Mouse (Mus musculus) embryonic fibroblast, embryonic 13.5 days (primary cell): ENCODE data around the gene Nanos3. TPM values are rescaled to one million over a fixed set of nuclear protein-coding genes. Genes with fewer than 3 reads are reported as not detected.
A peak's percentile ranks its signal among the peaks of the same experiment; 100 is the strongest.

ENCODE experiments used
- H3K27ac ChIP-seq: 2 replicates; pipeline ENCODE4 v1.5.1; 2012; ENCODE audit warnings: low read length, control low read depth, inconsistent platforms; ENCODE audit not compliant: insufficient read depth
- H3K4me1 ChIP-seq: 2 replicates; pipeline ENCODE4 v1.6.1; 2011; ENCODE audit warnings: low read length; ENCODE audit not compliant: control insufficient read depth, insufficient read depth
- H3K4me3 ChIP-seq: 2 replicates; pipeline ENCODE4 v1.5.1; 2011; ENCODE audit warnings: mild to moderate bottlenecking, control low read depth, low read length; ENCODE audit not compliant: insufficient read depth
- CTCF ChIP-seq: IDR thresholded peaks from 2 replicates; pipeline ENCODE4 v1.5.1; 2011; ENCODE audit warnings: mild to moderate bottlenecking, control low read depth, low read length, moderate library complexity, borderline replicate concordance; ENCODE audit not compliant: insufficient read depth
- POLR2A ChIP-seq: IDR thresholded peaks from 2 replicates; pipeline ENCODE4 v1.6.1; 2011; ENCODE audit warnings: low read depth, mild to moderate bottlenecking, control low read depth, low read length, moderate library complexity
- polyA plus RNA-seq: library from polyadenylated mRNA; stranded (reverse); fragments of >200 nt; gene quantifications from 2 replicates; pipeline ENCODE4 v1.2.4, GENCODE M21; 2011; ENCODE audit warnings: low read depth; ENCODE audit not compliant: missing spikeins, insufficient read length

Gene Nanos3
- polyA plus RNA-seq, 1 experiment = not detected

- TF ChIP-seq CTCF = no peak
- TF ChIP-seq POLR2A = no peak
- Histone ChIP-seq H3K4me3 (no peak overlapping the region), H3K4me1 (no peaks in the 10 kb centered on the region), H3K27ac (no peak overlapping the region)
These were observed 44.2 kb downstream of the Nanos3 start for GRCm38 (mm10) chr8:84140838-84141237.

- no peak overlapping the region for H3K27ac ChIP-seq
- H3K4me1 ChIP-seq = no peaks in the 10 kb centered on the region
- TF ChIP-seq POLR2A (no peak), CTCF (no peak)
These were observed 47.2 kb downstream of the Nanos3 start for GRCm38 (mm10) chr8:84137848-84138247.

GRCm38 (mm10) chr8:84132225-84132624 lies 52.8 kb downstream of the Nanos3 start:
- H3K4me1 ChIP-seq = no peaks in the 10 kb centered on the region
- H3K4me3 ChIP-seq = no peak overlapping the region
- TF ChIP-seq POLR2A = no peak
- no peak for TF ChIP-seq CTCF
- no peak overlapping the region for H3K27ac ChIP-seq

More at GRCm38 (mm10) chr8:84137848-84138247, 47.2 kb downstream of the Nanos3 start:
- H3K4me3 ChIP-seq = no peak overlapping the region

GRCm38 (mm10) chr8:84130806-84131205 lies 54.2 kb downstream of the Nanos3 start:
- Histone ChIP-seq H3K4me1 (peaks cover 6% of the 10 kb centered on the region; the same call in 1 of the 2 replicates), H3K4me3 (no peak overlapping the region), H3K27ac (no peak overlapping the region)
- TF ChIP-seq POLR2A (no peak), CTCF (no peak)

- Histone ChIP-seq H3K27ac (no peak overlapping the region), H3K4me3 (no peak overlapping the region)
- no peak for TF ChIP-seq POLR2A
- no peak for TF ChIP-seq CTCF
These were observed 56.7 kb downstream of the Nanos3 start for GRCm38 (mm10) chr8:84128277-84128676.

GRCm38 (mm10) chr8:84127202-84127901 lies 57.7 kb downstream of the Nanos3 start:
- no peak for TF ChIP-seq CTCF
- no peak for TF ChIP-seq POLR2A
- Histone ChIP-seq H3K27ac (no peak overlapping the region), H3K4me3 (no peak overlapping the region), H3K4me1 (peaks cover 10% of the 10 kb centered on the region)

More at GRCm38 (mm10) chr8:84128277-84128676, 56.7 kb downstream of the Nanos3 start:
- peaks cover 10% of the 10 kb centered on the region for H3K4me1 ChIP-seq

GRCm38 (mm10) chr8:84126742-84127141 lies 58.3 kb downstream of the Nanos3 start:
- Histone ChIP-seq H3K4me1 (peaks cover 10% of the 10 kb centered on the region), H3K4me3 (no peak overlapping the region), H3K27ac (no peak overlapping the region)
- no peak for TF ChIP-seq POLR2A

GRCm38 (mm10) chr8:84125656-84126055 lies 59.4 kb downstream of the Nanos3 start, which contains the start of gene Podnl1:
Gene Podnl1, plus strand, starts transcription at chr8:84125989.
- no peak within 1 kb of the TSS for H3K4me3 ChIP-seq
- peaks cover 10% of the 10 kb centered on the region for H3K4me1 ChIP-seq
- H3K27ac ChIP-seq = peak within 1 kb of the TSS; percentile 66
- TF ChIP-seq CTCF (no peak), POLR2A (peak; percentile 45; the same call in 1 of the 2 replicates)

Other genes with a start within 250 kb of the Nanos3 start
- gene Gm10644, start 230.0 kb downstream of the Nanos3 start, polyA plus RNA-seq = not detected in 2 replicates
- 16.6 and 17.2 TPM in 2 replicates for gene Asf1b, start 229.7 kb downstream of the Nanos3 start, polyA plus RNA-seq
- gene Prkaca, start 212.2 kb downstream of the Nanos3 start, polyA plus RNA-seq = 104 and 122 TPM in 2 replicates
- gene Samd1, start 187.5 kb downstream of the Nanos3 start, polyA plus RNA-seq = 38.1 and 47.9 TPM in 2 replicates
- gene 1700067K01Rik, start 183.7 kb downstream of the Nanos3 start, polyA plus RNA-seq = not detected in 2 replicates
- not detected in 2 replicates for gene 2210011C24Rik, start 173.0 kb downstream of the Nanos3 start, polyA plus RNA-seq
- gene Palm3, start 163.7 kb downstream of the Nanos3 start, polyA plus RNA-seq = 0.73 and 0.91 TPM in 2 replicates
- 1.1 and 1.5 TPM in 2 replicates for gene Il27ra, start 142.6 kb downstream of the Nanos3 start, polyA plus RNA-seq
- not detected in 2 replicates for gene Rln3, start 140.2 kb downstream of the Nanos3 start, polyA plus RNA-seq
- gene Gm10643, start 120.1 kb downstream of the Nanos3 start, polyA plus RNA-seq = 1.7 and 2.0 TPM in 2 replicates
- 11.5 and 12.6 TPM in 2 replicates for gene Rfx1, start 118.4 kb downstream of the Nanos3 start, polyA plus RNA-seq
- 19.7 and 20.4 TPM in 2 replicates for gene Dcaf15, start 80.4 kb downstream of the Nanos3 start, polyA plus RNA-seq
- 3.2 and 5.8 TPM in 2 replicates for gene Podnl1, start 59.2 kb downstream of the Nanos3 start, polyA plus RNA-seq
- 17.7 and 20.0 TPM in 2 replicates for gene Cc2d1a, start 37.3 kb downstream of the Nanos3 start, polyA plus RNA-seq
- gene 4930432K21Rik, start 37.2 kb downstream of the Nanos3 start, polyA plus RNA-seq = 0.48 and 0.95 TPM in 2 replicates
- 7.3 and 10.9 TPM in 2 replicates for gene Zswim4, start 51.8 kb upstream of the Nanos3 start, polyA plus RNA-seq
- 98.2 and 104 TPM in 2 replicates for gene D8Ertd738e, start 64.5 kb upstream of the Nanos3 start, polyA plus RNA-seq
- gene Mri1, start 72.1 kb upstream of the Nanos3 start, polyA plus RNA-seq = 16.7 and 25.1 TPM in 2 replicates
- 12.0 and 12.1 TPM in 2 replicates for gene Ccdc130, start 85.2 kb upstream of the Nanos3 start, polyA plus RNA-seq
- 7.2 and 8.8 TPM in 2 replicates for gene Cacna1a, start 203.2 kb upstream of the Nanos3 start, polyA plus RNA-seq